Mouse (Mus musculus): Measurements from ENCODE around the gene Polr3f. TPM values are rescaled to one million over a fixed set of nuclear protein-coding genes. Genes with fewer than 3 reads are reported as not detected.

Polr3f gene
- polyA plus RNA-seq (2012; rRNA removed), result 7.4 TPM in 2 replicates

DNA sequence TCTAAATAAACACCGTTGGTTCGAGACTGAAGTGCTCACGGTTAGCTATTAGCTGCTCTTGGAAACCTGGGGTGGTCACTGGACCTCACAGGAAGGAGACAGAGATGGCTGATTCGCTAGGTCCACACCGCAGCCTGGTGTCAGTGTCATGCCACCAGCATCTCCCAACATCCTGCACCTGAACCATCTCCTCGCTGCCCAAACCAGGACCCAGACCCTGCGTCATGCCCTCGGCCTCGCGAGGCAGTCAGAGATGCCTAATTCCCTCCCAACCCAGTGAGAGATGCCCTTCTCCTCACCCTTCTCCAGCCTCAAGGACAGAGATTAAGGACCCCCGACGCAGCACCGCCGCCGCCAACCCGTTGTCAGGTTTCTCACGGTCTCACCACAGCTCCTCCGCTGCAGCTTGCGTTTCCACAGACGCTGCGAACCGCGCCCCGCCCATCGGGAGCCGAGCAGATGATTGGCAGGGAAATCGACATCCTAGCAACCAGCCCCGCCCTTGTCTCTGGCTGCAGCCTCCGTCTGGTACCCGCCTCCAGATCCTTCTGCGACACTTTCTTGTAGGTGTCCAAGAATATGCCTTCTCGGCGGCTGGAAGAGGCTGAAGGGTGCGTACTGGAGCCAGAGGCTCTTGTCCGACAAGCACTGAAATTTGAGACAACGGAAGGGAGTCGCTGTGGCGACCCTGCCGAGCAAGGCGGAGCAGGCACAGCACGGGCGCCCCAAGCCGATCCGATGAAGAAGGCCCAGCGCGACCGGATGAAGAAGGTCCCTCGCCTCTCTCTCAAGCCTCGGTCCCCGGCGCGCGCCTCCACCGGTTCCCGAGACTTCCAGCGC, at the start of gene Polr3f, which contains the start of gene Dzank1:
Polr3f (plus strand) TSS at position 738 of the 840 bp plus-strand sequence.
Dzank1 (minus strand) TSS at position 434 of the 840 bp plus-strand sequence.
- TF ChIP-seq POLR2A (IDR thresholded peaks at IDR 0.05; ENCODE audit: control insufficient read depth, low read depth, low read length), result peak; percentile 49; the same call in 1 of the 2 replicates
- TF ChIP-seq CTCF (IDR thresholded peaks at IDR 0.05; ENCODE audit: control insufficient read depth, insufficient read depth, insufficient replicate concordance, low read depth, low read length), result no peak
- Histone ChIP-seq H3K27ac (ENCODE audit: control insufficient read depth, insufficient read depth, low read depth, low read length) (peak within 1 kb of the TSS; percentile 71), H3K27me3 (ENCODE audit: control insufficient read depth, insufficient read depth, low read length) (no peaks in the 10 kb centered on the region), H3K36me3 (ENCODE audit: control insufficient read depth, insufficient read depth, low read length) (no peaks in the 10 kb centered on the region), H3K4me1 (ENCODE audit: control insufficient read depth, insufficient read depth, low read length) (peaks cover 4% of the 10 kb centered on the region), H3K4me3 (ENCODE audit: control insufficient read depth, low read depth, low read length) (peak within 1 kb of the TSS; percentile 85)

DNA sequence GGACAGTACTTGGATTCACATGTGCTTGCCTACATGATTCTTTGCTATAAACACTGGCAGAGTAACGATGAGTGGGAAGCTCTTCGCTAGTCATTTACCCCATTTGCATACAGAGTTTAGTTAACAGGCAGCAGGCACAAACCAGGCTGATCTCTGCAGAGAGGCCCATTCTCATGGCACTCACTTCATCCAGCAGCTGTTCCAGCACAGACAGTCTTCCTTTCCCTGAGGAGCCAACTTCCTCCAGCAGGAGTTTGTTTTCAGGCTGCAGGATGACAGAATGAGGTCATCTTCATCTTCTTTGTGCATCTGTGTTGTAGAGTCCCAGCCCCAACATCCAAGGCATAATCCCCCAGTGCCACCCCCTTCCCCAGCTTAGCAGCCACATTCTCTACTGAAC, 48.1 kb upstream of the Polr3f start:
- Histone ChIP-seq H3K4me1 (ENCODE audit: control insufficient read depth, insufficient read depth, low read length) (no peaks in the 10 kb centered on the region), H3K36me3 (ENCODE audit: control insufficient read depth, insufficient read depth, low read length) (no peaks in the 10 kb centered on the region; the same call in 1 of the 2 replicates)
- no peak for TF ChIP-seq CTCF (IDR thresholded peaks at IDR 0.05; ENCODE audit: control insufficient read depth, insufficient read depth, insufficient replicate concordance, low read depth, low read length)
- TF ChIP-seq POLR2A (IDR thresholded peaks at IDR 0.05; ENCODE audit: control insufficient read depth, low read depth, low read length), result no peak

DNA sequence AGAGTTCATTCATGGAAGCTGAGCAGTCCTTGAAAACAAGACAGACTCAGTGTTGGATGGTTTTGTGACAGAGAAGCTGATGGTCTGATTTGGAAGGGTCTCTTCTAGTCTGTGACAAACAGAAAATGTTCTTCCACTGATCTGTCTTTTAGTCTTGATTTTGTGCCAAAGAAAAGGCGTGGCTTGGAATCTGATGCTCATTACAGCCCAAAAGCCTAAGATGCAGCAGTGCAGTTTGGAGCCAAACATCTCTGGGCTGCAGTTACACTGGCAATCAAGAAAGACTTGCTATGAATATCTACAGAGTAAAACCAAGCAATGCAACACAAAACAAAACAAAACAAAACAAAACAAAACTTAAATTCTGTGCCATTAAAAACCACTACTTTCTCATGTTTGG, 43.4 kb upstream of the Polr3f start:
- H3K4me3 ChIP-seq (ENCODE audit: control insufficient read depth, low read depth, low read length), result no peak overlapping the region
- H3K27ac ChIP-seq (ENCODE audit: control insufficient read depth, insufficient read depth, low read depth, low read length), result no peak overlapping the region
- TF ChIP-seq CTCF (IDR thresholded peaks at IDR 0.05; ENCODE audit: control insufficient read depth, insufficient read depth, insufficient replicate concordance, low read depth, low read length) (no peak), POLR2A (IDR thresholded peaks at IDR 0.05; ENCODE audit: control insufficient read depth, low read depth, low read length) (no peak)
- no peaks in the 10 kb centered on the region; the same call in 1 of the 2 replicates for H3K36me3 ChIP-seq (ENCODE audit: control insufficient read depth, insufficient read depth, low read length)
- H3K4me1 ChIP-seq (ENCODE audit: control insufficient read depth, insufficient read depth, low read length), result no peaks in the 10 kb centered on the region
- H3K27me3 ChIP-seq (ENCODE audit: control insufficient read depth, insufficient read depth, low read length), result no peaks in the 10 kb centered on the region

More for the DNA sequence above, 48.1 kb upstream of the Polr3f start:
- H3K4me3 ChIP-seq (ENCODE audit: control insufficient read depth, low read depth, low read length), result no peak overlapping the region
- no peak overlapping the region for H3K27ac ChIP-seq (ENCODE audit: control insufficient read depth, insufficient read depth, low read depth, low read length)
- no peaks in the 10 kb centered on the region for H3K27me3 ChIP-seq (ENCODE audit: control insufficient read depth, insufficient read depth, low read length)

DNA sequence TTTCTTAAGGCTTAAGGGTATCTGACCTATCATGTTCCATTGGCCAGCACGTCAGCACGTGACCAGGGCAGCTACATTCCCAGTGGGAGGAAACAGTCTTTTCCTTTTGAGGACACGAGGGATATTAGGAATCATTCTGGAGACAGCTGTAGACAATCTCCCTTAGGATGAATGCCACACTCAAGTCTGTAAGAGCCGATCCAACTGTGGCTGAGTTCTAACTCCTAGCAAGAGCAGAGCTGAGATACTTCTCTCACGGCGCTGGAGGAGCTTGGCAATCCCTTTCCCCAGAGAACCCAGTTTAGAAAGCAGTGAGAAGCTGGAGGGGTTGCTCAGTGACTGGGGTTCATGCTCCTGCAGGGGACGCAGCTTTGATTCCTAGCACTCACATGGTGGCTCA, 42.1 kb upstream of the Polr3f start:
- no peak for TF ChIP-seq CTCF (IDR thresholded peaks at IDR 0.05; ENCODE audit: control insufficient read depth, insufficient read depth, insufficient replicate concordance, low read depth, low read length)
- Histone ChIP-seq H3K36me3 (ENCODE audit: control insufficient read depth, insufficient read depth, low read length) (no peaks in the 10 kb centered on the region; the same call in 1 of the 2 replicates), H3K4me1 (ENCODE audit: control insufficient read depth, insufficient read depth, low read length) (no peaks in the 10 kb centered on the region), H3K27me3 (ENCODE audit: control insufficient read depth, insufficient read depth, low read length) (no peaks in the 10 kb centered on the region), H3K27ac (ENCODE audit: control insufficient read depth, insufficient read depth, low read depth, low read length) (no peak overlapping the region), H3K4me3 (ENCODE audit: control insufficient read depth, low read depth, low read length) (no peak overlapping the region)

DNA sequence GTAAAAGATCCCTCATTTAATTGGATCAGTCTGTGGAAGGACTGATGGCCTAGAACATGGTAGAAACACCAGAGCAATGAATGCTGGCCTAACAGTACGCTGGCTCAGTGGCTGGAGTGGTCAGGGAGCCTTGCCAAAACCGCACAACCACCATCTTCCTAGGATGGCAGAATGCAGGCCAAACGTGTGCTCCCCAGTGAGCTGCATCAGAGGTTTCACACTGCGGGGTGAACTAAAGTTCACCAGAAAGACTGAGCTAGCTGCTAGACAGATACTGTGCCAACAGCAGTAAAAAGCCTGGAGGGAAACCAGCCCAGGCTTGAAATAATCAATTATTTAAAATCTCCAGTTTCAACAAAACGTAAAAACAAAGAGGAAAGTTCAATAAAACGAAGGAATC, 40.0 kb upstream of the Polr3f start:
- Histone ChIP-seq H3K4me3 (ENCODE audit: control insufficient read depth, low read depth, low read length) (no peak overlapping the region), H3K27ac (ENCODE audit: control insufficient read depth, insufficient read depth, low read depth, low read length) (no peak overlapping the region), H3K4me1 (ENCODE audit: control insufficient read depth, insufficient read depth, low read length) (no peaks in the 10 kb centered on the region), H3K27me3 (ENCODE audit: control insufficient read depth, insufficient read depth, low read length) (no peaks in the 10 kb centered on the region), H3K36me3 (ENCODE audit: control insufficient read depth, insufficient read depth, low read length) (no peaks in the 10 kb centered on the region)
- TF ChIP-seq CTCF (IDR thresholded peaks at IDR 0.05; ENCODE audit: control insufficient read depth, insufficient read depth, insufficient replicate concordance, low read depth, low read length) (no peak), POLR2A (IDR thresholded peaks at IDR 0.05; ENCODE audit: control insufficient read depth, low read depth, low read length) (no peak)

DNA sequence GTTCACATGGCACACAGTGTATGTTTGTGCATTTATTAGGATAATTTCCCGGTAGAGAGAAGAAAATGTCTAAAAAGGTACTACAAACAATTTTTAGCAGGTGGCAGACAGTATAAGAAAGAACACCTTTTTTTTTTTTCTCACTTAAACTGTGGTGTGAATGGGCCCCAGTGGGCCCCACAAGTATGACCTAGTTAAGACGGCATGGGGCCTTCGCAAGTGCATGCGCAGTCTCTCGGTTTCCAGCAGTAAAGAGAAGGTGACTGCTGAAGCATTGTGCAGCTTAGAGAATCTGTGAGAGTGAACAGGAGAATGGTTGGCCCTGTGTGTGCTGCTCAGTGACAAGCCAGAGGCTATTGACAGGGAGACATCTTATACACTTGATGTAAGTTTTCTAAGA, 38.2 kb upstream of the Polr3f start:
- Histone ChIP-seq H3K27me3 (ENCODE audit: control insufficient read depth, insufficient read depth, low read length) (no peaks in the 10 kb centered on the region), H3K27ac (ENCODE audit: control insufficient read depth, insufficient read depth, low read depth, low read length) (no peak overlapping the region), H3K36me3 (ENCODE audit: control insufficient read depth, insufficient read depth, low read length) (no peaks in the 10 kb centered on the region), H3K4me3 (ENCODE audit: control insufficient read depth, low read depth, low read length) (no peak overlapping the region), H3K4me1 (ENCODE audit: control insufficient read depth, insufficient read depth, low read length) (no peaks in the 10 kb centered on the region)
- TF ChIP-seq CTCF (IDR thresholded peaks at IDR 0.05; ENCODE audit: control insufficient read depth, insufficient read depth, insufficient replicate concordance, low read depth, low read length) (no peak), POLR2A (IDR thresholded peaks at IDR 0.05; ENCODE audit: control insufficient read depth, low read depth, low read length) (no peak)

DNA sequence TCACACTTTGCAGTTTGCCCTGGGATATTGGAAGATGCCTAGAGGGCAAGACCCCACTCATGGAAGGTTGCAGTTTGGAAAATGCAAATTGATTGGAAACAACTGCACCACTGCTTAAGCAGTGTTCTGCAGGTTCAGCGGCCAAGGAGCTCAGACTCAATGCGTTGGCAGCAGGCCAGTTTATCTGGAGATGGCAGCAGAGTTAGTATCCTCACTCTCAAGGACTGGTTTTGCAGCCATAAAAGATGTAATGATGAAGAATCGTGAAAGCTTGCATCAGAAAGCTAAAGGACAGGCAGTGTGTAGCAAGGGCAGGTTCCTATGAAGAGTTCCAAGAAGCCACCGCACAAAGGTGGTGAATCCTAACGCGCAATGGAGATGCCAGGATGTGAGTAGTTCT, 25.4 kb upstream of the Polr3f start:
- Histone ChIP-seq H3K4me1 (ENCODE audit: control insufficient read depth, insufficient read depth, low read length) (no peaks in the 10 kb centered on the region), H3K4me3 (ENCODE audit: control insufficient read depth, low read depth, low read length) (no peak overlapping the region), H3K27me3 (ENCODE audit: control insufficient read depth, insufficient read depth, low read length) (no peaks in the 10 kb centered on the region), H3K36me3 (ENCODE audit: control insufficient read depth, insufficient read depth, low read length) (no peaks in the 10 kb centered on the region), H3K27ac (ENCODE audit: control insufficient read depth, insufficient read depth, low read depth, low read length) (no peak overlapping the region)
- no peak for TF ChIP-seq CTCF (IDR thresholded peaks at IDR 0.05; ENCODE audit: control insufficient read depth, insufficient read depth, insufficient replicate concordance, low read depth, low read length)
- no peak for TF ChIP-seq POLR2A (IDR thresholded peaks at IDR 0.05; ENCODE audit: control insufficient read depth, low read depth, low read length)

All from testis, adult 2 months (tissue).